ENCODE assay signal across 24 mouse cellular contexts in genomic region chr17:27508513-27508912, GRCm38 (mm10). TPM values are rescaled to one million over a fixed set of nuclear protein-coding genes. Genes with fewer than 3 reads are reported as not detected.
"Had no signal": no experiment of that assay in that cellular context is flagged by ENCODE, and none has a peak within 500 bp of the region (broad histone marks: within the 10 kb centered on the region; RNA-seq: fewer than 3 reads in every experiment).

No protein-coding gene starts in this region.

- H3K36me3 ChIP-seq: heart, embryonic 10.5 days; heart, embryonic 12.5 days; hindbrain, embryonic 13.5 days; intestine, embryonic 15.5 days; limb, embryonic 10.5 days; limb, embryonic 12.5 days; liver, embryonic 13.5 days; liver, embryonic 15.5 days had no signal

- DNase-seq: gastrocnemius, adult 2 months; gastrocnemius, postnatal 10 days; gastrocnemius, postnatal 25 days; heart, adult 18-20 months; heart, postnatal 10 days; heart, postnatal 4 days; kidney, adult 18-20 months; kidney, postnatal 10 days; liver; liver, embryonic 13.5 days had no signal

- H3K27ac ChIP-seq: gastrocnemius, adult 2 months; heart, embryonic 10.5 days; intestine, embryonic 15.5 days; layer of hippocampus, adult 2 months; left cerebral cortex, adult 2 months; limb, embryonic 10.5 days; limb, embryonic 12.5 days; liver, embryonic 13.5 days; liver, embryonic 15.5 days had no signal

- H3K9ac ChIP-seq: heart, embryonic 12.5 days; intestine, embryonic 15.5 days; limb, embryonic 12.5 days; liver, embryonic 13.5 days; liver, embryonic 15.5 days had no signal

- H3K9me3 ChIP-seq: heart, embryonic 10.5 days; heart, embryonic 12.5 days; hindbrain, embryonic 13.5 days; intestine, embryonic 15.5 days; limb, embryonic 10.5 days; limb, embryonic 12.5 days; liver, embryonic 13.5 days; liver, embryonic 15.5 days had no signal

- H3K4me3 ChIP-seq: gastrocnemius, adult 2 months; heart, embryonic 10.5 days; heart, embryonic 12.5 days; hindbrain, embryonic 13.5 days; intestine, embryonic 15.5 days; layer of hippocampus, adult 2 months; left cerebral cortex, adult 2 months; limb, embryonic 10.5 days; limb, embryonic 12.5 days; liver, embryonic 13.5 days; liver, embryonic 15.5 days had no signal

- H3K4me2 ChIP-seq: heart, embryonic 12.5 days; hindbrain, embryonic 13.5 days; intestine, embryonic 15.5 days; limb, embryonic 12.5 days; liver, embryonic 11.5 days; liver, embryonic 13.5 days; liver, embryonic 15.5 days had no signal

- ATAC-seq: hindbrain, embryonic 16.5 days; inflammation-experienced regulatory T-cells, adult 6 months; intestine, embryonic 15.5 days; intestine, postnatal 0 days had no signal

RNA-seq across cellular contexts. Expression of gene Grm4, which starts 12.7 kb away (rescaled TPM):
- polyA plus RNA-seq: heart, embryonic 14.5 days; liver, embryonic 13.5 days had no signal
